Mouse (Mus musculus): ENCODE data around the gene Arhgef12.

Gene Arhgef12

GRCm38 (mm10) chr9:43076163-43076562 is 30.9 kb downstream of the Arhgef12 start:
- DNase-seq (ENCODE audit: low read depth, low spot score), result no peak

DNA sequence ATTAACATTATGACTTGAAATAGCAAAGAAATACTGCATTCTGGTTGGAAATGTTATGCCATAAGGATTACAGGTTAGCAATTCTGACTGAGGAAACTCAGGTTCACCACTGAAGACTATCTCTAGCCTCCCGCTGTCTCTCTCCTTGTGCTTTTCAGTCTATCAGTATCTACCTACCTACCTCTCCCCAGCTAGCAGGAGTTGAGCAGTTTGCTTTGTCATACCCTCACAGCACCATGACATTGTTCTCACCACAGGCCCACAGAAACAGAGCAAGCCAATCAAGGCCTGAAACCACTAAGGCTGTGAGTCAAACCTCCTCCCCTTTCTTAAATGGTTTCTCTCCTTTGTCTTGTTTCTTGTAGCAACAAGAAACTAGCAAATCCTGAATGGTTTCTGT is 32.4 kb downstream of the Arhgef12 start:
- DNase-seq (ENCODE audit: low read depth, low spot score), result no peak

- no peak for DNase-seq (ENCODE audit: low read depth, low spot score)
Measured at GRCm38 (mm10) chr9:43071741-43072140, 35.3 kb downstream of the Arhgef12 start.

- peak; percentile 66 for DNase-seq (ENCODE audit: low read depth, low spot score)
Measured at GRCm38 (mm10) chr9:43071176-43071575, 35.9 kb downstream of the Arhgef12 start.

GRCm38 (mm10) chr9:43070566-43070965 is 36.5 kb downstream of the Arhgef12 start:
- DNase-seq (ENCODE audit: low read depth, low spot score), result no peak

- DNase-seq (ENCODE audit: low read depth, low spot score), result no peak
Measured at GRCm38 (mm10) chr9:43070153-43070552, 36.9 kb downstream of the Arhgef12 start.

- DNase-seq (ENCODE audit: low read depth, low spot score), result no peak
Measured at GRCm38 (mm10) chr9:43067896-43068295, 39.1 kb downstream of the Arhgef12 start.

GRCm38 (mm10) chr9:43065231-43065630 is 41.8 kb downstream of the Arhgef12 start:
- DNase-seq (ENCODE audit: low read depth, low spot score), result no peak

DNA sequence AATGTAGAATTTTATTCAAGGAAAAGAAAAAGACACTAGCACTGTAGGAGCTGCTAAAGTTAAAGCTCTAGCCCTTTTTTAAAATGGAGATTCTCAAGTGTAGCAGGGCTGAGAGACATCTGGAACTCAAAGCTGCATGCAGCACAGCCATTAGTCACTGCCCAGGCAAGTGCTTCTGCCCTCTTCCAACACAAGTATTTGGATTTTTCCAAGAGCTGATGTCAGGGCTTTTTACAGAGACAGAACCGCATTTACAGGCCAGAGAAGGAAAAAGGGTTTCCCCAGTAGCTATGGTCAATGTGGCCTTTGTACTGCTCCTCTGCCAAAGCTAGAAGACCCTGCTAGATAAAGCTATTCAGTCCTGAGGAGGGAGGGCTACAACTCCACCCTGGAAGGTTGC is 45.5 kb downstream of the Arhgef12 start:
- DNase-seq (ENCODE audit: low read depth, low spot score), result no peak

DNA sequence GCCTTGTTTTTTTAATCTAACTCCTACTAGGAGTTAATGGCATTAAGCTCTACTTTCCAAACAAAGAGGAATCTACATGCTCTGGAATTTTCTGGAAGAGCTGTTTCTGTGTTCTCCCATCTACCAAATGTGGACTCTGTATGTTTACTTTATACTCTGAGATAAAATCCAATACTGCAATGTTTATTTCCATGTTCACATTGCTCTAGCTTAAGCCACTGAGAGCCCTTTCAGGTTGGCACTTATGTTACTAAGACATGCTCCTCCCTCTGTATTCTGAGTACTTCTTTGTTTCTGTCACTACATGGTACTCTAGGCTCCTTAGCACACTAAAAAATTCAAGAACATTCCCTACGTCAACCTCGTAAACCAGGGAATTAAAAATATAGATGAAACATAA is 56.6 kb downstream of the Arhgef12 start:
- DNase-seq (ENCODE audit: low read depth, low spot score), result no peak

- no peak for DNase-seq (ENCODE audit: low read depth, low spot score)
Measured at GRCm38 (mm10) chr9:43044481-43044880, 62.6 kb downstream of the Arhgef12 start.

GRCm38 (mm10) chr9:43038466-43038865 is 68.6 kb downstream of the Arhgef12 start:
- DNase-seq (ENCODE audit: low read depth, low spot score), result no peak

- DNase-seq (ENCODE audit: low read depth, low spot score), result no peak
Measured at GRCm38 (mm10) chr9:43035208-43035607, 71.8 kb downstream of the Arhgef12 start.

- DNase-seq (ENCODE audit: low read depth, low spot score), result no peak
Measured at GRCm38 (mm10) chr9:43034273-43034672, 72.8 kb downstream of the Arhgef12 start.

GRCm38 (mm10) chr9:43027757-43028156 is 79.3 kb downstream of the Arhgef12 start:
- no peak for DNase-seq (ENCODE audit: low read depth, low spot score)

DNA sequence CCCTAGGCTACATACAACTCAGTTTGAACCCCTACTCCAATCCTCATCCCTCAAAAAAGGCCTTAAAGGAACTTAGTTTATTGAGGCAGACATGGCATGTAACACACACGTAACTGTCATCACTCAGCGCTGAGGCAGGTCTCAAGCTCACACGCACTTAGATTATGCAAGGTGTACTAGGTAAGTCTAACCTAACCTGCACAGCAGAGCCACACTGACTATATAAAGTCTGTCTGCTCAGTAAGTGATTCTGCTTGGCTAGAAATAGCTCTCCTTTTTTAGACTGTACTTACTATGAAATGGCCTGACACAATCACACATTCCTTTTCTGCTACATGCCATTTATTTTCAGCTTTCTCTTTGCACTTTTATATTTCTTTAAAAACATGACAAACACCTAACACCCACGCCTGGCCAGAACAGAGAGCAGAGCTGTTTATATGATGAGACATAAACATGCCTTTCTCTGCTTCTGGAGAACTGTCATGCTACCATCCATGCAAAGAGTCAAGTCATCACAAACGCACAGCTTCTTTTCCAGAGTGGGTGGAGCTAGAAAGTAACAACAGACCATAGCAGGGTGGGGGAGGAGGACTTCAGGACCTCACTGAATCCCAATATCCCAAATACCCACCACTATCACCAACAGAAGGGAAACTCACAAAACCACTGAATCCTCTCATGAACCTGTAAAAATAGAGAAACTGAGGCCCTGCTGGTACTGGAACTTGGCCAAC is 85.4 kb downstream of the Arhgef12 start:
- no peak for DNase-seq (ENCODE audit: low read depth, low spot score)

DNA sequence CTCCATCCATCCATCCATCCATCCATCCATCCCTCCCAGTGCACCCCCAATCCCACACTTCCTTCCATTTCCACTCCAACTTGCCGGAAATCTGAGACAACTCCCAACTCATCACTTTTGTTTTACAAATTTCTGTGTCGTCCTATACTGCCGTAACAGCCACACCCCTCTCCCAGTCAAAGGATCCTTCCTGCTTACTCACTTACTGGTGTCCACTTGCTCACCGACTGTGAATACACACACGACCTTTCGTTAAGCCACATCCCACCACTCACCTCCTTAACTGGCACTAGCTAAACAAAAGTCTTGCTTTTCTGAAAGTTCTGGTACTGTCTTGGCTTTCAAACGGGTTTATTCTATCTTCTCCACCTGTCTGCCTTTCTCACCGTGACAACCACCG is 87.4 kb downstream of the Arhgef12 start:
- no peak for DNase-seq (ENCODE audit: low read depth, low spot score)

GRCm38 (mm10) chr9:43015786-43016185 is 91.3 kb downstream of the Arhgef12 start:
- DNase-seq (ENCODE audit: low read depth, low spot score), result no peak

- DNase-seq (ENCODE audit: low read depth, low spot score), result no peak
Measured at GRCm38 (mm10) chr9:43015366-43015765, 91.7 kb downstream of the Arhgef12 start.

- DNase-seq (ENCODE audit: low read depth, low spot score), result no peak
Measured at GRCm38 (mm10) chr9:43014886-43015285, 92.2 kb downstream of the Arhgef12 start.

- DNase-seq (ENCODE audit: low read depth, low spot score), result no peak
Measured at GRCm38 (mm10) chr9:43012541-43012940, 94.5 kb downstream of the Arhgef12 start.

GRCm38 (mm10) chr9:43011061-43011460 is 96.0 kb downstream of the Arhgef12 start:
- DNase-seq (ENCODE audit: low read depth, low spot score), result no peak

GRCm38 (mm10) chr9:43003881-43004280 is 103.2 kb downstream of the Arhgef12 start:
- no peak for DNase-seq (ENCODE audit: low read depth, low spot score)

- DNase-seq (ENCODE audit: low read depth, low spot score), result no peak
Measured at GRCm38 (mm10) chr9:43003017-43003416, 104.0 kb downstream of the Arhgef12 start.

Data from brain, embryonic 18.5 days (tissue).